Mouse (Mus musculus): ENCODE measurements at regions not wholly inside any gene's neighbourhood (a gene's known extent, or its start where the extent isn't known, plus 50 kb on each side); places are given as distances from the start of the nearest gene placed in this dataset.

GRCm38 (mm10) chr2:12697209-12697608 lies 226.6 kb upstream of the Pter start:
- no peak for DNase-seq (ENCODE audit: low read depth, low spot score)

DNA sequence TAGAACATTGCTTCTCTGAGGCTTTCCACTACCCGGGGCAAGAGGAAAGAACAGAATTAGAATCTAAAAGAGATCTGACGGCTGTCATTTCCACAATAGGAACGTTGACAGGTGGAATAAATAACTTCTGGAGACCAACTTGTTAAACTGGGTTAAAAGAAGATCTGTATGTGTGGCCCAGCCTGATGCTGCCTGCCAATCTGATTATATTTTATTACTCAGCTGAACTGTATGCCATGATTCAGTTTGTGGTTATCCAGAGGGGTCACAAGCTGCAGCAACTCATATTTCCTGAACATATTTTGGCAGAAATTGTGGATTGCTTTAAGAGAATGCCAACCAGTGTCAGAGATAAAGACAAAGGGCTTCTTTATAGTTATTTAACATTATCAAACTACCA lies 224.5 kb upstream of the Pter start:
- DNase-seq (ENCODE audit: low read depth, low spot score): no peak

DNA sequence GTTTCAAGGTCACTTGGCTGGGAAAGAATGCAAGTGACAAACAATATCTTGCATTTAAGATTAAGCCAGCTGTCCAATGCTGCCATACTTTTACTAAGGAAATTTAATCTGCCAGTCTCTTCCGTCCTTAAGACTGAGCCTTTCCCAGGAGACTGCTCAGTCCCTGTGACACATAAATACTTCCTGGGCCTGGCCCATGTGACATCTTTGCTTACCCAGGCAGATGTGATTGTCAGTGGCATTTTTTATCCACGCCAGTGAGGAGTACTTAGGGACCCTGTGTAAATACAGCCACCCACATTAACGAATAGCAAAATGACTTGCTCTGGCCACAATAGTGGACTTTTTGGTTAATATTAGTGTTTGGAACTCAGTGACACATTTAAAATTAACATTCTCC lies 216.3 kb upstream of the Pter start:
- no peak for DNase-seq (ENCODE audit: low read depth, low spot score)

DNA sequence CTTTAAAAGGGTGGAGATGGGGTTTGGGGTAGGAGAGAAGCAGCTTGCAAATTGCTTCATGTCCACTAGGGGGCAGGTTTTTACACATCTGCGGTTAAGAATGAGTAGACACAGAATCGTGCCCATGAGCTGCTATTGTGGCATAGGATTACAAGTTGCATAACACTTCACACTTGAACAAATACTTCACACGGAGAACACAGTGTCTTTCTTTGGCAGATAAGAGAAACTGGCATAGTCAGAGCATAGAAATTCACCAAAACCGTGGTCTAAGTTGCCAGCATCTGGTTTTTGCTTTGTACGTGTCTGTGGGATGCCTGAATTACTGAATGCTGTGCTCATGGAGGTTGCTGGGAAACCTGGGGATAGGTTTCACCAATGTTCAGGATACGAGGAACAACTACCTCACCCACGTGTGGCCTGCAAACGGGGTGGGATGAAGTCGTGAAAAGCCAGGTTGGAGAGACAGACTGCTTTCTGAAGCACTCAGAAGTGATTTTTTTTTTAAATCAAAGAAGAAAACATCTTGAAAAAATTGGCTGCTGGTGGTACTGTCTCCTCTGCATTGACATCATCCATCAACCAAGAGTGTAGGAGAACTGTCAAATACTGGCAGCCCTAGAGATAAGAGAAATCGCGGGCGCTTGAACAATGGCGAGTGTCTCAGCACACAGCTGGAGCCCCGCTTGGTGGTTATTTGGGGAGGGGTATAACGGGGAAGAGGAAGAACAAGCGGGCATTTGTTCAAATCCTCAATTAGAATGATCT lies 214.5 kb upstream of the Pter start:
- peak; percentile 27 for DNase-seq (ENCODE audit: low read depth, low spot score)

GRCm38 (mm10) chr2:12709924-12710240 lies 214.0 kb upstream of the Pter start:
- no peak for DNase-seq (ENCODE audit: low read depth, low spot score)

- DNase-seq (ENCODE audit: low read depth, low spot score): no peak
These were observed 207.5 kb upstream of the Pter start for GRCm38 (mm10) chr2:12716124-12717012.

- no peak for DNase-seq (ENCODE audit: low read depth, low spot score)
These were observed 194.6 kb upstream of the Pter start for GRCm38 (mm10) chr2:12729251-12729650.

DNA sequence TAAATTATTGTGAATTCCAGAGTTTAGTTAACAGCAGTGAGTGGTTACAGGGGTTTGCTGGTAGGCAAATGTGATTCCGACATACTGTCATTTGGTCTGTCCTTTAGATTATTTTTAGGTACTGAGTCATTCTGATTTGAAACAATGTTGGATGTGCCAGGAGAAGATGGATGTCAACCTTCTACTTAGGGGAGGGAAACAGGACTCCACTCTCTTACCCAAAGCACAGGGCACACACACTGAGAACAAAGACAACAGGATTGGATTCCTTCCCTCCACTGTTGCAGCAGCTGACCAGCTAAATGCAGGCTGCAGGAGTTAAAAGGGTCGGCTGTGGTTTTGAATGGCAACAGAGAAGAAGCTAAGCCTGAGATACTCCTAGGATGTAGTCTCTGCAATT lies 186.7 kb upstream of the Pter start:
- no peak for DNase-seq (ENCODE audit: low read depth, low spot score)

- no peak for DNase-seq (ENCODE audit: low read depth, low spot score)
These were observed 177.0 kb upstream of the Pter start for GRCm38 (mm10) chr2:12746856-12747255.

- no peak for DNase-seq (ENCODE audit: low read depth, low spot score)
These were observed 165.0 kb upstream of the Pter start for GRCm38 (mm10) chr2:12758816-12759215.

DNA sequence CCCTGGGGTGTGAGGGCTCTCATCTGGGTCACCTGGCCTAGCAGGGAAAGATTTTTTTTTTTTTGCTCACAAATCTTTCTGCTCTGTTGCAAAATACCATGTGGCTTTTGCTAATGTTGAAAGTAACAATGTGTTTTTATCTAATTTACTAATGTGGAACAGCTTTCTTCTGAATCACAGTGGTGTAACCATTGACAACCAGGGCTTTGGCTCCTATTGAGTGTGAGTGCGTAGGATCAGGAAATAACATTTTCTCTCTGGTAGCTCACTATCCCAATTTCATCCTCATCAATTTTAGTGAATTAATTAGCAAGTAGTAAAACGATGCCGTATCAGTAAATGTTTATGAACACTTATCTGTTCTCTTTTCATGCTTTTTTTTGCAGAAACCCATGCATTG lies 163.9 kb upstream of the Pter start:
- no peak for DNase-seq (ENCODE audit: low read depth, low spot score)

GRCm38 (mm10) chr2:12761461-12761860 lies 162.4 kb upstream of the Pter start:
- DNase-seq (ENCODE audit: low read depth, low spot score): no peak

- DNase-seq (ENCODE audit: low read depth, low spot score): no peak
These were observed 159.3 kb upstream of the Pter start for GRCm38 (mm10) chr2:12764510-12764909.

GRCm38 (mm10) chr2:12765336-12765735 lies 158.5 kb upstream of the Pter start:
- no peak for DNase-seq (ENCODE audit: low read depth, low spot score)

GRCm38 (mm10) chr2:12776866-12777265 lies 147.0 kb upstream of the Pter start:
- DNase-seq (ENCODE audit: low read depth, low spot score): no peak

- no peak for DNase-seq (ENCODE audit: low read depth, low spot score)
These were observed 146.1 kb upstream of the Pter start for GRCm38 (mm10) chr2:12777696-12778095.

- no peak for DNase-seq (ENCODE audit: low read depth, low spot score)
These were observed 131.2 kb upstream of the Pter start for GRCm38 (mm10) chr2:12792596-12792995.

- DNase-seq (ENCODE audit: low read depth, low spot score): no peak
These were observed 126.1 kb upstream of the Pter start for GRCm38 (mm10) chr2:12797615-12798169.

- DNase-seq (ENCODE audit: low read depth, low spot score): no peak
These were observed 124.5 kb upstream of the Pter start for GRCm38 (mm10) chr2:12799153-12799925.

DNA sequence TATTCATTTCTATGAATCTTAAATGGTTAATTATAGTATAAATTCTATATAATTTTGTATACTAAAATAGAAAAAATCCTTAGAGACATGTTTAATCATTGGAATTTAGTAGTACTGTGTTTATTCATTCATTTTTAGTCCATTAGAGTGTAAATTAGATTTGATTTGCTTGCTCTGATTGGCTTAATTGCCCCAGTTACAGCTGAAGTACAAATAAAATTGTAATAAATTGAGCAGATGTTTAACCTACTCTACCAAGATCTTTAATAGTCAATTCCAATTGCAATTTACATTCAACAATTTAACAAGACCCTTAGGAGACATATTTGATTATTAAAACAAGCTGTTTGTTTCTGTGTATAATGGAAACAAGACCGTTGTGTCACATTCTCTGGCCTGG lies 121.2 kb upstream of the Pter start:
- no peak for DNase-seq (ENCODE audit: low read depth, low spot score)

DNA sequence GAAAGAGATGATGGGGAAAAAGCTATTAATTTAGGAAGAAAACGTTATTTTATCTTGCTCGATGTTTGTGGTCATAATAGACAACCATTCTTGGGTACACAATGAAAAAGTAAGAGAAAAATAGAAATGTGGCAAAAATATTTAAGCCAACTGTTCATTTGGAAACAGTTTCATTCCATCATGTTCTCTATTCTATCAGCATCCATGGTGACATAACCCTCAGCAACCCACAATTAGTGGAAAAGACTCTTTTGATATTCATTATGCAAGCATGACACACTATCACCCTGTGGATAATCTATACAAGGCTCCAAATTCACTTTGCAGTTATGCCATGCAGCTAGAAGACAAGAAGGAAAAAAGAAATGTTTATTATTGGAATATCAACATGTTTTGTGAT lies 118.7 kb upstream of the Pter start:
- no peak for DNase-seq (ENCODE audit: low read depth, low spot score)

DNA sequence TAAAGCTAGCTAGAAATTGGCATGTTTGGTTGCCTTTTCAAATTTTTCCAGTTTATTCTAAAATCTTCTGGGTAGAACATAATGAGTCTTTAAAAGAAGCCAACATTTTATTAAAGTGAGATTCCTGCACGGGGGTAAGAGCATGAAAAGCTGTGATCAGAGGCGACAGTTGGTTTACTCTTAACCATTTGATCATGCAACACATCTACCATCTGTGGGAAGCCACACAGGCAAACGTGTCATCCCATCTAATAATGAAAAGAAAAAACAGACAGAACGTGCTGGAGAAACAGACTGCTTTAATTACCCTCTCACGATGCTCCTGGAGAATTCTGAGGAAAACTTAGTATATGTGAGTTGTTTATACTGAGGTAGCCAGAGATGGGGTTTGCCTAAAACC lies 115.4 kb upstream of the Pter start:
- DNase-seq (ENCODE audit: low read depth, low spot score): no peak

All from CD4-positive helper T cell, adult 2 months (primary cell).